Mouse (Mus musculus): ENCODE measurements around the gene Jazf1. TPM values are rescaled to one million over a fixed set of nuclear protein-coding genes. Genes with fewer than 3 reads are reported as not detected.

Gene Jazf1
- polyA plus RNA-seq, 1 experiment: 0.27 TPM

DNA sequence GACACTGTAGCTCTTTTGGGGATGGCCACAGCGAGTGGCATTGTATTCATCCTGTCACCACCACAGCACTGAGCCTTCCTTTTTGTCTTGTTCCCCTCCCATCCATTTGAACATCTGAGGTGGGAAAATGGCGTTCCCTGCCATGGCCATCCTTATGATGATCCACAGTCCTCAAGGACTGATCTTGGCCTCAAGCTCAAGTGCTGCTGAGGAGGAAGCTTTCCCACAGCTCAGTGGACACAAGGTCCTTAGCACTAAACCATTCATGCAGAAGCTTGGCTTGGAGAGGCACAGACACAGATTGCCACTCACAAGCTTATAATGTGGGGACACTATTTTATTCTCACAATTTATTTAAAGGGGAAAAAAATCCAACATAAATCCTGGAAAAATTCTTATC, 58.1 kb downstream of the Jazf1 start:
- no peaks in the 10 kb centered on the region for H3K4me1 ChIP-seq (ENCODE audit: control insufficient read depth, insufficient read depth, insufficient read length, low read length)
- 85% methylated on average over 2 of the region's 2 CpGs for WGBS
- no peak overlapping the region for H3K27ac ChIP-seq (ENCODE audit: insufficient read depth, low read depth, low read length)
- H3K27me3 ChIP-seq (ENCODE audit: control insufficient read depth, insufficient read depth, low read length): no peaks in the 10 kb centered on the region
- H3K36me3 ChIP-seq (ENCODE audit: control insufficient read depth, insufficient read depth, low read length): no peaks in the 10 kb centered on the region
- no peak overlapping the region for H3K4me3 ChIP-seq (ENCODE audit: low read depth, low read length)
- TF ChIP-seq POLR2A (IDR thresholded peaks at IDR 0.05; ENCODE audit: low read depth, low read length) (no peak), CTCF (IDR thresholded peaks at IDR 0.05; ENCODE audit: extremely low read depth, insufficient read length, insufficient replicate concordance, low read depth, low read length) (no peak)

DNA sequence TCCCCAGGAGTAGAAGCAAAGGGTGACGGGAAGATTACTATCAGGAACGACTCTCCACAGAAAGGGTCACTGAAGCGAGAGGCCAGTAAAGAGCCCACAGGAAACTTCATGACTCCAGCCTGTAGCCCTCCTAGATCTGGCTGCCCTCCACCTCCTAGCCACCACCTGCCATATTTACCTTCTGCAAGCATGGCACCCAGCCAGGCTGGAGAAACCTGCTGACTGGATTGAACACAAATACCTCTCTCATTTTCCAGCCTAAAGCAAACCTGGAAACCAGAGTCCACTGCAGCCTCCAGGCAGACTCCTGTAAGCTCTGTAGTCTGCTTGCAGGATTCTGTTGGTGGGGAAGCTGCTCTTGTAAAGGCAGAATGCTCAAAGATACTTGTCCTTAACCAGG, 62.4 kb downstream of the Jazf1 start:
- no peak for TF ChIP-seq POLR2A (IDR thresholded peaks at IDR 0.05; ENCODE audit: low read depth, low read length)
- no peak for TF ChIP-seq CTCF (IDR thresholded peaks at IDR 0.05; ENCODE audit: extremely low read depth, insufficient read length, insufficient replicate concordance, low read depth, low read length)
- 72% methylated on average over 3 of the region's 3 CpGs for WGBS
- H3K27ac ChIP-seq (ENCODE audit: insufficient read depth, low read depth, low read length): no peak overlapping the region
- H3K27me3 ChIP-seq (ENCODE audit: control insufficient read depth, insufficient read depth, low read length): no peaks in the 10 kb centered on the region
- H3K4me3 ChIP-seq (ENCODE audit: low read depth, low read length): no peak overlapping the region
- H3K36me3 ChIP-seq (ENCODE audit: control insufficient read depth, insufficient read depth, low read length): no peaks in the 10 kb centered on the region
- no peaks in the 10 kb centered on the region for H3K4me1 ChIP-seq (ENCODE audit: control insufficient read depth, insufficient read depth, insufficient read length, low read length)

DNA sequence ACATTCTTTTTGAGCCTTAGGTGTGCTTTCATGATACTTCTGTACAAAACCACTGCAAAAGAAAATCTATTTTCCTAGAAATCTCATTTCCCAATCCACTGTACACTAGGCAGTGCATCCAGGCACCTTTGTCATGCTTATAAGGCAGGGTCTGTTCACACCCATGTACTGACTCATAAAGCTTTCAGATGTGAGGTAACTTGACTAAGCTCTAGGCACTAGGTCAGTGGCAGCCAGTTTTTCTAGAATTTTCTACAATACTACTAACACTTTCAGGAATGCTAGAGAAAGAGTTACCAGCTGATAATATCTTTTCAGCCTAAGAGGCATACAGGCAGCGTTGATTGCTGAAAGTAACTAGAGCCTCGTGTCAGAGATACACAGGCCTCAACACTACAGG, 62.9 kb downstream of the Jazf1 start:
- H3K36me3 ChIP-seq (ENCODE audit: control insufficient read depth, insufficient read depth, low read length): no peaks in the 10 kb centered on the region
- TF ChIP-seq POLR2A (IDR thresholded peaks at IDR 0.05; ENCODE audit: low read depth, low read length) (no peak), CTCF (IDR thresholded peaks at IDR 0.05; ENCODE audit: extremely low read depth, insufficient read length, insufficient replicate concordance, low read depth, low read length) (no peak)
- H3K4me1 ChIP-seq (ENCODE audit: control insufficient read depth, insufficient read depth, insufficient read length, low read length): no peaks in the 10 kb centered on the region
- no peaks in the 10 kb centered on the region for H3K27me3 ChIP-seq (ENCODE audit: control insufficient read depth, insufficient read depth, low read length)
- WGBS: 72% methylated on average over 2 of the region's 2 CpGs
- no peak overlapping the region for H3K27ac ChIP-seq (ENCODE audit: insufficient read depth, low read depth, low read length)
- H3K4me3 ChIP-seq (ENCODE audit: low read depth, low read length): no peak overlapping the region

GRCm38 (mm10) chr6:52990816-52991215, 77.6 kb downstream of the Jazf1 start:
- Histone ChIP-seq H3K27me3 (ENCODE audit: control insufficient read depth, insufficient read depth, low read length) (no peaks in the 10 kb centered on the region), H3K4me1 (ENCODE audit: control insufficient read depth, insufficient read depth, insufficient read length, low read length) (no peaks in the 10 kb centered on the region), H3K36me3 (ENCODE audit: control insufficient read depth, insufficient read depth, low read length) (no peaks in the 10 kb centered on the region), H3K27ac (ENCODE audit: insufficient read depth, low read depth, low read length) (no peak overlapping the region), H3K4me3 (ENCODE audit: low read depth, low read length) (no peak overlapping the region)
- no peak for TF ChIP-seq CTCF (IDR thresholded peaks at IDR 0.05; ENCODE audit: extremely low read depth, insufficient read length, insufficient replicate concordance, low read depth, low read length)
- 84% methylated on average over 8 of the region's 8 CpGs for WGBS

GRCm38 (mm10) chr6:52987905-52988640, 80.4 kb downstream of the Jazf1 start:
- no peak overlapping the region for H3K4me3 ChIP-seq (ENCODE audit: low read depth, low read length)
- no peaks in the 10 kb centered on the region for H3K36me3 ChIP-seq (ENCODE audit: control insufficient read depth, insufficient read depth, low read length)
- 87% methylated on average over 6 of the region's 6 CpGs for WGBS
- H3K4me1 ChIP-seq (ENCODE audit: control insufficient read depth, insufficient read depth, insufficient read length, low read length): no peaks in the 10 kb centered on the region
- H3K27ac ChIP-seq (ENCODE audit: insufficient read depth, low read depth, low read length): no peak overlapping the region
- H3K27me3 ChIP-seq (ENCODE audit: control insufficient read depth, insufficient read depth, low read length): no peaks in the 10 kb centered on the region
- TF ChIP-seq POLR2A (IDR thresholded peaks at IDR 0.05; ENCODE audit: low read depth, low read length) (no peak), CTCF (IDR thresholded peaks at IDR 0.05; ENCODE audit: extremely low read depth, insufficient read length, insufficient replicate concordance, low read depth, low read length) (no peak)

GRCm38 (mm10) chr6:52987391-52987790, 81.0 kb downstream of the Jazf1 start:
- no peak overlapping the region for H3K4me3 ChIP-seq (ENCODE audit: low read depth, low read length)
- no peaks in the 10 kb centered on the region for H3K36me3 ChIP-seq (ENCODE audit: control insufficient read depth, insufficient read depth, low read length)
- H3K27me3 ChIP-seq (ENCODE audit: control insufficient read depth, insufficient read depth, low read length): no peaks in the 10 kb centered on the region
- peak; percentile 69; the same call in 1 of the 2 replicates for TF ChIP-seq CTCF (IDR thresholded peaks at IDR 0.05; ENCODE audit: extremely low read depth, insufficient read length, insufficient replicate concordance, low read depth, low read length)
- no peak for TF ChIP-seq POLR2A (IDR thresholded peaks at IDR 0.05; ENCODE audit: low read depth, low read length)
- H3K4me1 ChIP-seq (ENCODE audit: control insufficient read depth, insufficient read depth, insufficient read length, low read length): no peaks in the 10 kb centered on the region
- no peak overlapping the region for H3K27ac ChIP-seq (ENCODE audit: insufficient read depth, low read depth, low read length)
- WGBS: 53% methylated on average over 4 of the region's 4 CpGs

- H3K36me3 ChIP-seq (ENCODE audit: control insufficient read depth, insufficient read depth, low read length): no peaks in the 10 kb centered on the region
- no peak overlapping the region for H3K4me3 ChIP-seq (ENCODE audit: low read depth, low read length)
- H3K27ac ChIP-seq (ENCODE audit: insufficient read depth, low read depth, low read length): no peak overlapping the region
- no peak for TF ChIP-seq POLR2A (IDR thresholded peaks at IDR 0.05; ENCODE audit: low read depth, low read length)
- no peak for TF ChIP-seq CTCF (IDR thresholded peaks at IDR 0.05; ENCODE audit: extremely low read depth, insufficient read length, insufficient replicate concordance, low read depth, low read length)
- H3K27me3 ChIP-seq (ENCODE audit: control insufficient read depth, insufficient read depth, low read length): no peaks in the 10 kb centered on the region
- WGBS: 89% methylated on average over 6 of the region's 6 CpGs
- H3K4me1 ChIP-seq (ENCODE audit: control insufficient read depth, insufficient read depth, insufficient read length, low read length): no peaks in the 10 kb centered on the region
Measured at GRCm38 (mm10) chr6:52982175-52982574, 86.3 kb downstream of the Jazf1 start.
